Mouse (Mus musculus): ENCODE measurements at regions not wholly inside any gene's neighbourhood (a gene's known extent, or its start where the extent isn't known, plus 50 kb on each side); places are given as distances from the start of the nearest gene placed in this dataset.

- no peak for DNase-seq (ENCODE audit: low spot score)
- Histone ChIP-seq H3K4me1 (ENCODE audit: control insufficient read depth, insufficient read depth, low read length) (no peaks in the 10 kb centered on the region), H3K27me3 (replicated peaks; ENCODE audit: control insufficient read depth, insufficient read depth, low read length) (no peaks in the 10 kb centered on the region), H3K9me3 (ENCODE audit: control insufficient read depth, low read length) (no peaks in the 10 kb centered on the region), H3K27ac (replicated peaks; ENCODE audit: low read depth, low read length) (no peak overlapping the region), H3K9ac (ENCODE audit: low read depth, low read length) (no peak overlapping the region), H3K4me2 (ENCODE audit: low read depth, low read length) (no peak overlapping the region), H3K4me3 (ENCODE audit: low read depth, low read length) (no peak overlapping the region), H3K36me3 (ENCODE audit: control insufficient read depth, insufficient read depth, low read length) (no peaks in the 10 kb centered on the region)
- ATAC-seq (ENCODE audit: low read depth), result no peak
Observed at GRCm38 (mm10) chr7:79201246-79201645, 52.4 kb upstream of the Mfge8 start.

GRCm38 (mm10) chr7:79202336-79202735, 53.5 kb upstream of the Mfge8 start:
- no peak overlapping the region for H3K9ac ChIP-seq (ENCODE audit: low read depth, low read length)
- no peaks in the 10 kb centered on the region for H3K36me3 ChIP-seq (ENCODE audit: control insufficient read depth, insufficient read depth, low read length)
- H3K4me3 ChIP-seq (ENCODE audit: low read depth, low read length), result no peak overlapping the region
- H3K27ac ChIP-seq (replicated peaks; ENCODE audit: low read depth, low read length), result no peak overlapping the region
- no peaks in the 10 kb centered on the region for H3K9me3 ChIP-seq (ENCODE audit: control insufficient read depth, low read length)
- no peak for ATAC-seq (ENCODE audit: low read depth)
- peak; percentile 19 for DNase-seq (ENCODE audit: low spot score)
- 47% methylated on average over 7 of the region's 7 CpGs for WGBS
- H3K4me2 ChIP-seq (ENCODE audit: low read depth, low read length), result no peak overlapping the region
- no peaks in the 10 kb centered on the region for H3K4me1 ChIP-seq (ENCODE audit: control insufficient read depth, insufficient read depth, low read length)
- no peaks in the 10 kb centered on the region for H3K27me3 ChIP-seq (replicated peaks; ENCODE audit: control insufficient read depth, insufficient read depth, low read length)

- Histone ChIP-seq H3K9ac (ENCODE audit: low read depth, low read length) (no peak overlapping the region), H3K4me2 (ENCODE audit: low read depth, low read length) (no peak overlapping the region), H3K4me3 (ENCODE audit: low read depth, low read length) (no peak overlapping the region), H3K27me3 (replicated peaks; ENCODE audit: control insufficient read depth, insufficient read depth, low read length) (no peaks in the 10 kb centered on the region), H3K9me3 (ENCODE audit: control insufficient read depth, low read length) (no peaks in the 10 kb centered on the region), H3K27ac (replicated peaks; ENCODE audit: low read depth, low read length) (no peak overlapping the region), H3K36me3 (ENCODE audit: control insufficient read depth, insufficient read depth, low read length) (no peaks in the 10 kb centered on the region), H3K4me1 (ENCODE audit: control insufficient read depth, insufficient read depth, low read length) (no peaks in the 10 kb centered on the region)
- no peak for DNase-seq (ENCODE audit: low spot score)
- no peak for ATAC-seq (ENCODE audit: low read depth)
- WGBS, result 82% methylated on average over 5 of the region's 5 CpGs
Observed at GRCm38 (mm10) chr7:79203481-79203880, 54.6 kb upstream of the Mfge8 start.

GRCm38 (mm10) chr7:79207140-79207539, 58.3 kb upstream of the Mfge8 start:
- 57% methylated on average over 8 of the region's 8 CpGs for WGBS
- ATAC-seq (ENCODE audit: low read depth), result no peak
- H3K36me3 ChIP-seq (ENCODE audit: control insufficient read depth, insufficient read depth, low read length), result no peaks in the 10 kb centered on the region
- no peak overlapping the region for H3K9ac ChIP-seq (ENCODE audit: low read depth, low read length)
- H3K27me3 ChIP-seq (replicated peaks; ENCODE audit: control insufficient read depth, insufficient read depth, low read length), result no peaks in the 10 kb centered on the region
- no peak overlapping the region for H3K27ac ChIP-seq (replicated peaks; ENCODE audit: low read depth, low read length)
- H3K4me3 ChIP-seq (ENCODE audit: low read depth, low read length), result no peak overlapping the region
- H3K9me3 ChIP-seq (ENCODE audit: control insufficient read depth, low read length), result no peaks in the 10 kb centered on the region
- H3K4me2 ChIP-seq (ENCODE audit: low read depth, low read length), result no peak overlapping the region
- DNase-seq (ENCODE audit: low spot score), result peak; percentile 45
- peaks cover 7% of the 10 kb centered on the region for H3K4me1 ChIP-seq (ENCODE audit: control insufficient read depth, insufficient read depth, low read length)

- DNase-seq (ENCODE audit: low spot score), result peak; percentile 20
- no peaks in the 10 kb centered on the region for H3K27me3 ChIP-seq (replicated peaks; ENCODE audit: control insufficient read depth, insufficient read depth, low read length)
- peak; percentile 32; the same call in 1 of the 2 replicates for ATAC-seq (ENCODE audit: low read depth)
- H3K9me3 ChIP-seq (ENCODE audit: control insufficient read depth, low read length), result no peaks in the 10 kb centered on the region
- no peaks in the 10 kb centered on the region for H3K36me3 ChIP-seq (ENCODE audit: control insufficient read depth, insufficient read depth, low read length)
- H3K4me1 ChIP-seq (ENCODE audit: control insufficient read depth, insufficient read depth, low read length), result peaks cover 7% of the 10 kb centered on the region
- no peak overlapping the region for H3K27ac ChIP-seq (replicated peaks; ENCODE audit: low read depth, low read length)
- no peak overlapping the region for H3K4me2 ChIP-seq (ENCODE audit: low read depth, low read length)
- WGBS, result 89% methylated on average over 2 of the region's 2 CpGs
- H3K9ac ChIP-seq (ENCODE audit: low read depth, low read length), result no peak overlapping the region
- no peak overlapping the region for H3K4me3 ChIP-seq (ENCODE audit: low read depth, low read length)
Observed at GRCm38 (mm10) chr7:79210376-79211215, 61.7 kb upstream of the Mfge8 start.

- H3K4me2 ChIP-seq (ENCODE audit: low read depth, low read length), result no peak overlapping the region
- H3K27ac ChIP-seq (replicated peaks; ENCODE audit: low read depth, low read length), result no peak overlapping the region
- 12% methylated on average over 9 of the region's 9 CpGs for WGBS
- H3K36me3 ChIP-seq (ENCODE audit: control insufficient read depth, insufficient read depth, low read length), result no peaks in the 10 kb centered on the region
- peak; percentile 84 for ATAC-seq (ENCODE audit: low read depth)
- peak; percentile 85 for DNase-seq (ENCODE audit: low spot score)
- peaks cover 7% of the 10 kb centered on the region for H3K4me1 ChIP-seq (ENCODE audit: control insufficient read depth, insufficient read depth, low read length)
- H3K27me3 ChIP-seq (replicated peaks; ENCODE audit: control insufficient read depth, insufficient read depth, low read length), result no peaks in the 10 kb centered on the region
- no peak overlapping the region for H3K9ac ChIP-seq (ENCODE audit: low read depth, low read length)
- no peak overlapping the region for H3K4me3 ChIP-seq (ENCODE audit: low read depth, low read length)
- H3K9me3 ChIP-seq (ENCODE audit: control insufficient read depth, low read length), result 0 out of 2 replicates have a peak, but pooled peaks cover under 1% of the 10 kb centered on the region
Observed at GRCm38 (mm10) chr7:79211287-79211976, 61.6 kb upstream of the Abhd2 start.

GRCm38 (mm10) chr7:79212231-79212630, 60.8 kb upstream of the Abhd2 start:
- Histone ChIP-seq H3K27me3 (replicated peaks; ENCODE audit: control insufficient read depth, insufficient read depth, low read length) (no peaks in the 10 kb centered on the region), H3K4me3 (ENCODE audit: low read depth, low read length) (no peak overlapping the region), H3K36me3 (ENCODE audit: control insufficient read depth, insufficient read depth, low read length) (no peaks in the 10 kb centered on the region), H3K4me1 (ENCODE audit: control insufficient read depth, insufficient read depth, low read length) (peaks cover 7% of the 10 kb centered on the region), H3K27ac (replicated peaks; ENCODE audit: low read depth, low read length) (no peak overlapping the region), H3K9me3 (ENCODE audit: control insufficient read depth, low read length) (0 out of 2 replicates have a peak, but pooled peaks cover 5% of the 10 kb centered on the region), H3K4me2 (ENCODE audit: low read depth, low read length) (no peak overlapping the region), H3K9ac (ENCODE audit: low read depth, low read length) (no peak overlapping the region)
- DNase-seq (ENCODE audit: low spot score), result no peak
- 74% methylated on average over 3 of the region's 3 CpGs for WGBS
- ATAC-seq (ENCODE audit: low read depth), result no peak

DNA sequence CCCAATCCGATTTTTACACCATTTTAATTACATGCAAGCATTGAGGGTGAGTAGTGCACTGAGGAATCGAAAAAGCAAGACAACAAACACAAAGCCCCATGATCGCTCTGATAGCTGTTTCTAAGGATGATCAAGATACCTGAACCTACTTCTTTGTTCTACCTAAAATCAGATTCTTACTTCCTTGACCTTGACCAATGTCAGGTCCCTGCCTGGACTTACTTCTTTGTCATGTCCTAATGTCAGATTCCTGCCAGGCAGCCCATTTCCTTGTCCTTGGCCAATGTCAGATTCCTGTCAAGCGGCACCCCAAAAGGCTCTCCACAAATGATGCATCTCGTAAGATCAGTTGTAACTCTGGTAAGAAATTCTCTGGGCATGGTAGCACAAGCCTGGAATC, 58.0 kb upstream of the Abhd2 start:
- Histone ChIP-seq H3K27ac (replicated peaks; ENCODE audit: low read depth, low read length) (no peak overlapping the region), H3K9ac (ENCODE audit: low read depth, low read length) (no peak overlapping the region), H3K27me3 (replicated peaks; ENCODE audit: control insufficient read depth, insufficient read depth, low read length) (no peaks in the 10 kb centered on the region), H3K36me3 (ENCODE audit: control insufficient read depth, insufficient read depth, low read length) (no peaks in the 10 kb centered on the region), H3K4me2 (ENCODE audit: low read depth, low read length) (no peak overlapping the region), H3K9me3 (ENCODE audit: control insufficient read depth, low read length) (0 out of 2 replicates have a peak, but pooled peaks cover 5% of the 10 kb centered on the region), H3K4me3 (ENCODE audit: low read depth, low read length) (no peak overlapping the region), H3K4me1 (ENCODE audit: control insufficient read depth, insufficient read depth, low read length) (peaks cover 7% of the 10 kb centered on the region)
- no peak for DNase-seq (ENCODE audit: low spot score)
- 91% methylated on average over 5 of the region's 5 CpGs for WGBS
- ATAC-seq (ENCODE audit: low read depth), result no peak

Measured in embryonic facial prominence, embryonic 14.5 days (tissue).